Mouse (Mus musculus): Measurements from ENCODE around the gene D11Wsu47e. TPM values are rescaled to one million over a fixed set of nuclear protein-coding genes. Genes with fewer than 3 reads are reported as not detected.

Gene D11Wsu47e
- total RNA-seq, 1 experiment = 38.5 TPM

GRCm38 (mm10) chr11:113703758-113704157 lies 19.5 kb downstream of the D11Wsu47e start:
- peaks cover 0 to 11% of the 10 kb centered on the region in 2 experiments; a peak in 1 of 4 replicates for H3K4me1 ChIP-seq (ENCODE audit: control insufficient read depth in 2 of 2, insufficient read depth in 2 of 2, low read length in 2 of 2, poor library complexity in 1 of 2)

GRCm38 (mm10) chr11:113705966-113706652 lies 21.9 kb downstream of the D11Wsu47e start:
- TF ChIP-seq HCFC1 (IDR thresholded peaks at IDR 0.05; ENCODE audit: borderline replicate concordance, insufficient read depth, low read length) (no peak), ZC3H11A (IDR thresholded peaks at IDR 0.05; ENCODE audit: borderline replicate concordance, low read depth, low read length) (no peak), MAFK (IDR thresholded peaks at IDR 0.05; ENCODE audit: insufficient read depth, low read depth, low read length) (no peak), ZNF384 (IDR thresholded peaks at IDR 0.05; ENCODE audit: low read depth, low read length) (no peak), CHD2 (IDR thresholded peaks at IDR 0.05; ENCODE audit: low read depth, low read length) (no peak)
- H3K27ac ChIP-seq (ENCODE audit: insufficient read depth, low read depth, low read length, poor library complexity, severe bottlenecking) = peak overlapping the region; percentile 70; the same call in 1 of the 2 replicates

More at GRCm38 (mm10) chr11:113703758-113704157, 19.5 kb downstream of the D11Wsu47e start:
- Histone ChIP-seq H3K36me3 (ENCODE audit: control insufficient read depth, insufficient read depth, low read length, poor library complexity, severe bottlenecking) (peaks cover 15% of the 10 kb centered on the region; the same call in 1 of the 2 replicates), H3K27ac (ENCODE audit: insufficient read depth, low read depth, low read length, poor library complexity, severe bottlenecking) (no peak overlapping the region), H3K4me3 (ENCODE audit: insufficient read depth in 1 of 2, low read depth in 1 of 2, low read length in 2 of 2, poor library complexity in 1 of 2, severe bottlenecking in 1 of 2) (no peak overlapping the region), H3K9me3 (ENCODE audit: control insufficient read depth, insufficient read depth, low read depth, low read length) (no peaks in the 10 kb centered on the region), H3K9ac (ENCODE audit: insufficient read depth, low read depth, low read length, poor library complexity, severe bottlenecking) (no peak overlapping the region)
- TF ChIP-seq MAFK (IDR thresholded peaks at IDR 0.05; ENCODE audit: insufficient read depth, low read depth, low read length) (no peak), ZC3H11A (IDR thresholded peaks at IDR 0.05; ENCODE audit: borderline replicate concordance, low read depth, low read length) (peak; percentile 98)
- in situ Hi-C loops (cut with MboI; ENCODE audit: low sequenced_read_pairs in 2 of 2, unreplicated experiment in 2 of 2) = loop anchor here (5.0 to 10.0 kb wide), 2 partner anchors 109 to 111 kb away; no protein-coding TSS in a partner anchor
- peak; percentile 47 for DNase-seq (ENCODE audit: low read depth, low spot score)

GRCm38 (mm10) chr11:113708629-113709213 lies 24.5 kb downstream of the D11Wsu47e start:
- in situ Hi-C loops (cut with MboI; ENCODE audit: low sequenced_read_pairs in 2 of 2, unreplicated experiment in 2 of 2) = loop anchor here in 1 of 2 experiments (10.0 kb wide), 1 partner anchor 106 kb away; no protein-coding TSS in a partner anchor
- H3K27ac ChIP-seq (ENCODE audit: insufficient read depth, low read depth, low read length, poor library complexity, severe bottlenecking) = peak overlapping the region; percentile 99
- H3K36me3 ChIP-seq (ENCODE audit: control insufficient read depth, insufficient read depth, low read length, poor library complexity, severe bottlenecking) = no peaks in the 10 kb centered on the region; the same call in 1 of the 2 replicates
- H3K9me3 ChIP-seq (ENCODE audit: control insufficient read depth, insufficient read depth, low read depth, low read length) = no peaks in the 10 kb centered on the region
- H3K4me1 ChIP-seq (ENCODE audit: control insufficient read depth in 2 of 2, insufficient read depth in 2 of 2, low read length in 2 of 2, poor library complexity in 1 of 2) = peaks cover 5 to 17% of the 10 kb centered on the region in 2 experiments; a peak in 3 of 4 replicates
- no peak for DNase-seq (ENCODE audit: low read depth, low spot score)
- TF ChIP-seq HCFC1 (IDR thresholded peaks at IDR 0.05; ENCODE audit: borderline replicate concordance, insufficient read depth, low read length) (no peak), ZC3H11A (IDR thresholded peaks at IDR 0.05; ENCODE audit: borderline replicate concordance, low read depth, low read length) (no peak), ZNF384 (IDR thresholded peaks at IDR 0.05; ENCODE audit: low read depth, low read length) (no peak), MAFK (IDR thresholded peaks at IDR 0.05; ENCODE audit: insufficient read depth, low read depth, low read length) (no peak), CHD2 (IDR thresholded peaks at IDR 0.05; ENCODE audit: low read depth, low read length) (no peak)
- H3K4me3 ChIP-seq (ENCODE audit: insufficient read depth in 1 of 2, low read depth in 1 of 2, low read length in 2 of 2, poor library complexity in 1 of 2, severe bottlenecking in 1 of 2) = peak overlapping the region; percentile 46 to 62
- H3K9ac ChIP-seq (ENCODE audit: insufficient read depth, low read depth, low read length, poor library complexity, severe bottlenecking) = peak overlapping the region; percentile 67

More at GRCm38 (mm10) chr11:113705966-113706652, 21.9 kb downstream of the D11Wsu47e start:
- Histone ChIP-seq H3K4me1 (ENCODE audit: control insufficient read depth in 2 of 2, insufficient read depth in 2 of 2, low read length in 2 of 2, poor library complexity in 1 of 2) (peaks cover 2 to 10% of the 10 kb centered on the region in 2 experiments; a peak in 2 of 4 replicates), H3K36me3 (ENCODE audit: control insufficient read depth, insufficient read depth, low read length, poor library complexity, severe bottlenecking) (peaks cover 8% of the 10 kb centered on the region; the same call in 1 of the 2 replicates), H3K4me3 (ENCODE audit: insufficient read depth in 1 of 2, low read depth in 1 of 2, low read length in 2 of 2, poor library complexity in 1 of 2, severe bottlenecking in 1 of 2) (peak overlapping the region in 1 of 2 experiments; percentile 32; a peak in 2 of 4 replicates), H3K9me3 (ENCODE audit: control insufficient read depth, insufficient read depth, low read depth, low read length) (no peaks in the 10 kb centered on the region), H3K9ac (ENCODE audit: insufficient read depth, low read depth, low read length, poor library complexity, severe bottlenecking) (peak overlapping the region; percentile 23; the same call in 1 of the 2 replicates)
- in situ Hi-C loops (cut with MboI; ENCODE audit: low sequenced_read_pairs in 2 of 2, unreplicated experiment in 2 of 2) = loop anchor here in 1 of 2 experiments (10.0 kb wide), 1 partner anchor 109 kb away; no protein-coding TSS in a partner anchor
- no peak for DNase-seq (ENCODE audit: low read depth, low spot score)

GRCm38 (mm10) chr11:113709272-113709671 lies 25.1 kb downstream of the D11Wsu47e start:
- in situ Hi-C loops (cut with MboI; ENCODE audit: low sequenced_read_pairs in 2 of 2, unreplicated experiment in 2 of 2) = loop anchor here in 1 of 2 experiments (10.0 kb wide), 1 partner anchor 106 kb away; no protein-coding TSS in a partner anchor
- H3K4me3 ChIP-seq (ENCODE audit: insufficient read depth in 1 of 2, low read depth in 1 of 2, low read length in 2 of 2, poor library complexity in 1 of 2, severe bottlenecking in 1 of 2) = peak overlapping the region; percentile 46 to 62
- no peak for DNase-seq (ENCODE audit: low read depth, low spot score)
- no peaks in the 10 kb centered on the region for H3K9me3 ChIP-seq (ENCODE audit: control insufficient read depth, insufficient read depth, low read depth, low read length)
- peaks cover 5 to 18% of the 10 kb centered on the region in 2 experiments; a peak in 3 of 4 replicates for H3K4me1 ChIP-seq (ENCODE audit: control insufficient read depth in 2 of 2, insufficient read depth in 2 of 2, low read length in 2 of 2, poor library complexity in 1 of 2)
- peak overlapping the region; percentile 67 for H3K9ac ChIP-seq (ENCODE audit: insufficient read depth, low read depth, low read length, poor library complexity, severe bottlenecking)
- H3K36me3 ChIP-seq (ENCODE audit: control insufficient read depth, insufficient read depth, low read length, poor library complexity, severe bottlenecking) = no peaks in the 10 kb centered on the region; the same call in 1 of the 2 replicates
- TF ChIP-seq CHD2 (IDR thresholded peaks at IDR 0.05; ENCODE audit: low read depth, low read length) (no peak), HCFC1 (IDR thresholded peaks at IDR 0.05; ENCODE audit: borderline replicate concordance, insufficient read depth, low read length) (no peak), MAFK (IDR thresholded peaks at IDR 0.05; ENCODE audit: insufficient read depth, low read depth, low read length) (no peak), ZNF384 (IDR thresholded peaks at IDR 0.05; ENCODE audit: low read depth, low read length) (no peak), ZC3H11A (IDR thresholded peaks at IDR 0.05; ENCODE audit: borderline replicate concordance, low read depth, low read length) (no peak)
- H3K27ac ChIP-seq (ENCODE audit: insufficient read depth, low read depth, low read length, poor library complexity, severe bottlenecking) = peak overlapping the region; percentile 99

All from ES-E14 (cell line).